Mouse (Mus musculus): ENCODE measurements around the gene Dlgap3. TPM values are rescaled to one million over a fixed set of nuclear protein-coding genes. Genes with fewer than 3 reads are reported as not detected.

The Dlgap3 gene
- polyA plus RNA-seq, 1 experiment from 2014 or later, result 2.0 TPM

GRCm38 (mm10) chr4:127167096-127167495 is 1.9 kb upstream of the Dlgap3 start:
- 66% methylated on average over 5 of the region's 5 CpGs for WGBS
- H3K4me1 ChIP-seq, result peaks cover 23% of the 10 kb centered on the region
- H3K27ac ChIP-seq (replicated peaks), result no peak overlapping the region
- H3K9ac ChIP-seq, result no peak overlapping the region
- no peak for ATAC-seq (ENCODE audit: insufficient number of reproducible peaks, low FRiP score, low TSS enrichment, low read depth)
- peaks cover 58% of the 10 kb centered on the region for H3K27me3 ChIP-seq
- no peak overlapping the region for H3K4me2 ChIP-seq (replicated peaks)
- no peak overlapping the region for H3K4me3 ChIP-seq (replicated peaks)
- H3K9me3 ChIP-seq (replicated peaks), result no peaks in the 10 kb centered on the region
- no peaks in the 10 kb centered on the region for H3K36me3 ChIP-seq

DNA sequence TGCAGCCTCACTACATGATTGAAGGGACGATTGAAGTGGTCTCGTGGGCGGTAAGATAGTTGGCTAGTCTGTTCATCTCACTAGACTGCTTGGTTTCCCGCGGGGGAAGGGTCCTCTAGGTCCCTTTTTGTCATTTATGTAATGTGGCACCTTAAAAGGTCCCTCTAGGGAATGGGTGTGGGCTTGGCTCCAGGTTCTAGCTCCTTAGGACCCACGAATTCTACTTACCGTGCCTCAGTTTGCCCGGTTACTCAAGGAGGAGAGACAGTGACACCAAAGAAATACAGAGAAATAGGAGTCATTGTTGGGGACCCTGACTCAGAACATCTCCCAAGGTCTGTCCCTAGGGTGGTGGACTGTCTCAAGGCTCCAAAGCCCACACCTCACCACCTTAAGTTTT is 1.3 kb upstream of the Dlgap3 start:
- no peak for ATAC-seq (ENCODE audit: insufficient number of reproducible peaks, low FRiP score, low TSS enrichment, low read depth)
- Histone ChIP-seq H3K4me2 (replicated peaks) (peak overlapping the region; percentile 97), H3K27me3 (peaks cover 64% of the 10 kb centered on the region)

DNA sequence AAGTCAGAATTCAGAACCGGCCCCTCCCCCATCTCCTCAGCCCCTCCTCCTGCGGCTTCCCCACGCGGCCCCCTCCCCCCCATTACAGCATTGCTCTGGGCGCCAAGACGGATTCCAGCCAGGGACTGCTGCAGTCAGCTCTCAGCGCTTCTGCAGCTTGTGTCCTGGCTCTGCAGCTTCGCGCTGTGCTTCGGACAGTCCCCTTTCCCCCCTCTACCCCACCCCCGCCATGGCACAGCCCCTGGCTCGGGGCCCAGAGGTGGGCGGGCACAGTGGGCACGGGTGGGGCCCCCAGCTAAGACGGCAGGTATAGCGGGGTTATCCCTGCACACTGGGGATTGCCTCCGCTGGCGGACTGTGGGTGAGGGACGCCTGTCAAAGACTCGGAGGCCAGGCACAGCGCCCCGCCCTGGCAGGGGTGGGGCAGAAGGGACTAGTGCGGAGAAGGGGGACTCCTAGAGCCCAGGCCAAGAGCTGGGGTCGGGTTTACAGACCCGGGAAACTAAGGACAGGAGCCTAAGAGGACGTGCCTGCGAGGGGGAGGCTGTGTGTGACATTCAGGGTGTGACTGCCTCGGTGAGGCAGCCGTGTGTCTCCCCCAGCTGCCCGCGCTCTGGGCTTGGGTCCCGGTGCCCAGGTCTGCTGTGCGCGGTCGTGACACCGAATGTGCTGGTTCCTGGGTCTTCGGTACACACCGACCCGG is 642 bp upstream of the Dlgap3 start:
- Histone ChIP-seq H3K27me3 (peaks cover 70% of the 10 kb centered on the region), H3K4me2 (replicated peaks) (peak overlapping the region; percentile 97), H3K4me1 (peaks cover 26% of the 10 kb centered on the region), H3K27ac (replicated peaks) (no peak overlapping the region), H3K36me3 (no peaks in the 10 kb centered on the region), H3K9me3 (replicated peaks) (no peaks in the 10 kb centered on the region), H3K9ac (peak overlapping the region; percentile 15; the same call in 1 of the 2 replicates), H3K4me3 (replicated peaks) (peak overlapping the region; percentile 60)
- under 1% methylated on average over 39 of the region's 39 CpGs for WGBS
- ATAC-seq (ENCODE audit: insufficient number of reproducible peaks, low FRiP score, low TSS enrichment, low read depth), result peak; percentile 62

More for the DNA sequence above, 1.3 kb upstream of the Dlgap3 start:
- peak overlapping the region; percentile 60 for H3K4me3 ChIP-seq (replicated peaks)
- peaks cover 23% of the 10 kb centered on the region for H3K4me1 ChIP-seq
- H3K9ac ChIP-seq, result no peak overlapping the region
- 15% methylated on average over 8 of the region's 8 CpGs for WGBS
- H3K9me3 ChIP-seq (replicated peaks), result no peaks in the 10 kb centered on the region
- no peaks in the 10 kb centered on the region for H3K36me3 ChIP-seq
- no peak overlapping the region for H3K27ac ChIP-seq (replicated peaks)

- peaks cover 27% of the 10 kb centered on the region for H3K4me1 ChIP-seq
- H3K4me3 ChIP-seq (replicated peaks), result peak overlapping the region; percentile 60
- ATAC-seq (ENCODE audit: insufficient number of reproducible peaks, low FRiP score, low TSS enrichment, low read depth), result peak; percentile 15
- peaks cover 64% of the 10 kb centered on the region for H3K27me3 ChIP-seq
- H3K36me3 ChIP-seq, result no peaks in the 10 kb centered on the region
- H3K27ac ChIP-seq (replicated peaks), result no peak overlapping the region
- H3K4me2 ChIP-seq (replicated peaks), result peak overlapping the region; percentile 97
- H3K9ac ChIP-seq, result peak overlapping the region; percentile 15
- WGBS, result 2% methylated on average over 48 of the region's 51 CpGs
- no peaks in the 10 kb centered on the region for H3K9me3 ChIP-seq (replicated peaks)
Observed at GRCm38 (mm10) chr4:127169346-127170221, 580 bp downstream of the Dlgap3 start.

DNA sequence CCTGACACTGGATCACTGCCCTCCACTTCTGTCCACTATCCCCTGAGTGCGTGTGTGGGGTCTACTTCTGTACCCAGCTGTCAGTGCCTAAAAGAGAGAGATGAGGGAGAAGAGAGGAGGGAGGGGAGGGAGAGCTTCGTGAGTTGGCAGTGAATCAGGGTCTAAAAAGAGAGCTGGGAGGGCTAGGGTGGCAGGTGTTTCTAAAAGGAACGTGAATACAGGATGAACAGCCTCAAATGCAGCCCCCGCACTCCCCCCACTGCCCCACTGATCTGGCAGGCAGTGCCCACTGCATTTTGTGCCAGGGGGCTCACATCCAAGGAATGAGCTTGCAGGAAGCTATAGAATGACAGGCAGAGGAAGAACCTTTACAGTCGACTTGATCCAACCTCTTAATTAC is 1.9 kb downstream of the Dlgap3 start:
- 41% methylated on average over 5 of the region's 5 CpGs for WGBS
- Histone ChIP-seq H3K4me2 (replicated peaks) (no peak overlapping the region), H3K9me3 (replicated peaks) (no peaks in the 10 kb centered on the region), H3K9ac (no peak overlapping the region), H3K36me3 (no peaks in the 10 kb centered on the region), H3K4me1 (peaks cover 27% of the 10 kb centered on the region), H3K4me3 (replicated peaks) (no peak overlapping the region), H3K27me3 (peaks cover 64% of the 10 kb centered on the region), H3K27ac (replicated peaks) (no peak overlapping the region)
- no peak for ATAC-seq (ENCODE audit: insufficient number of reproducible peaks, low FRiP score, low TSS enrichment, low read depth)

DNA sequence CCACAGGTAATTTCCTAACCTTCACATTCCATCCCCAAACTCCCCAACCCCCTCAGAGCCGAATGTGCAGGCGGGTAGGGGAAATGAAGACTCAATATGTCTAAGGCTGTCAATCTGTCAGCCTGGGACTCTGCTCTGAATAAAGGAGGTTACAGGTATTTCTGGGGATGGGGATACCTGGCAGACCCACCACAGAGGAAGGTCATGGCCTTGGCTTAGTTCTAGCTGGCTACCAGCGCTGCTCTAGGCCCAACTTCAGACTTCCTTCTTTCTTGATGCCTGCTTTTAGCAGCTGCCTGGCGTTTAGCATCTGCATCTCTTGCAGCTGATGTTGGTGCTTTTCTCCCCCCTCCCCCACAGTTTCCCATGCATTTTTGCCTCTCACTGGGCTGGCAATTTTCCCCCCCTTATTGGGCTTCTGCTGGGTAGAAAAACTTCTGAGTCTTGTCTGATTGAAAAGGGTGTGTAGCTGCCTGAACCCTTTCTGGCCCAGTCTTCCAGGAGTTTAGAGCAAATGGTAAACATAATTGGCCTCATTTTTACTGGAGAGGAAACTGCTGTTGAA is 2.4 kb downstream of the Dlgap3 start:
- ATAC-seq (ENCODE audit: insufficient number of reproducible peaks, low FRiP score, low TSS enrichment, low read depth), result no peak
- H3K36me3 ChIP-seq, result no peaks in the 10 kb centered on the region
- no peak overlapping the region for H3K9ac ChIP-seq
- WGBS, result 35% methylated on average over 4 of the region's 4 CpGs
- H3K4me1 ChIP-seq, result peaks cover 27% of the 10 kb centered on the region
- H3K27ac ChIP-seq (replicated peaks), result no peak overlapping the region
- no peak overlapping the region for H3K4me2 ChIP-seq (replicated peaks)
- H3K4me3 ChIP-seq (replicated peaks), result no peak overlapping the region
- H3K27me3 ChIP-seq, result peaks cover 64% of the 10 kb centered on the region
- no peaks in the 10 kb centered on the region for H3K9me3 ChIP-seq (replicated peaks)

DNA sequence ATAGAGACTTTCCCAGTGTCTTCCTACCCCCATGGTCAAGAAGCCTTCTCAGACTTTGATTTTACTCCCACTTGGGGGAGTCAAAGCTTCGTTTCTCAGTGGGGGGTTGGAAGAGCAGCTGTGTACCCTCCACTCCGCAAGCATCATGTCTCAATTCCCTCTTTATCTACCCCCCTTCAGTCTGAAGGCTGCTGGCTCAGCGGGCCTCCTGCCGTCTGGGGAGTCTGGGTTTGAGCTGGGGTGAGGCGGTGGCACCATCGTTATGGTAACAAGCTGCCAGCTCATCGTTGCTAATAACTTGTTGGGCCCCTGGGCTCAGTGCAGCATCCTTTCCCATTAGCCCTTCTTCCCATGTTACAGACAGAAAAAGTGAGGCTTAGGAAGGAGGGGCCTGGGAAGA is 3.1 kb downstream of the Dlgap3 start:
- peaks cover 27% of the 10 kb centered on the region for H3K4me1 ChIP-seq
- no peak for ATAC-seq (ENCODE audit: insufficient number of reproducible peaks, low FRiP score, low TSS enrichment, low read depth)
- no peaks in the 10 kb centered on the region for H3K9me3 ChIP-seq (replicated peaks)
- H3K4me2 ChIP-seq (replicated peaks), result no peak overlapping the region
- no peak overlapping the region for H3K27ac ChIP-seq (replicated peaks)
- H3K36me3 ChIP-seq, result no peaks in the 10 kb centered on the region
- no peak overlapping the region for H3K4me3 ChIP-seq (replicated peaks)
- H3K9ac ChIP-seq, result no peak overlapping the region
- WGBS, result 19% methylated on average over 7 of the region's 7 CpGs
- peaks cover 59% of the 10 kb centered on the region for H3K27me3 ChIP-seq

- Histone ChIP-seq H3K9me3 (replicated peaks) (no peaks in the 10 kb centered on the region), H3K9ac (no peak overlapping the region), H3K36me3 (no peaks in the 10 kb centered on the region), H3K27ac (replicated peaks) (no peak overlapping the region), H3K4me1 (peaks cover 26% of the 10 kb centered on the region), H3K4me2 (replicated peaks) (no peak overlapping the region), H3K4me3 (replicated peaks) (no peak overlapping the region), H3K27me3 (peaks cover 54% of the 10 kb centered on the region)
- WGBS, result 71% methylated on average over 4 of the region's 4 CpGs
- ATAC-seq (ENCODE audit: insufficient number of reproducible peaks, low FRiP score, low TSS enrichment, low read depth), result no peak
Observed at GRCm38 (mm10) chr4:127172614-127173013, 3.6 kb downstream of the Dlgap3 start.

DNA sequence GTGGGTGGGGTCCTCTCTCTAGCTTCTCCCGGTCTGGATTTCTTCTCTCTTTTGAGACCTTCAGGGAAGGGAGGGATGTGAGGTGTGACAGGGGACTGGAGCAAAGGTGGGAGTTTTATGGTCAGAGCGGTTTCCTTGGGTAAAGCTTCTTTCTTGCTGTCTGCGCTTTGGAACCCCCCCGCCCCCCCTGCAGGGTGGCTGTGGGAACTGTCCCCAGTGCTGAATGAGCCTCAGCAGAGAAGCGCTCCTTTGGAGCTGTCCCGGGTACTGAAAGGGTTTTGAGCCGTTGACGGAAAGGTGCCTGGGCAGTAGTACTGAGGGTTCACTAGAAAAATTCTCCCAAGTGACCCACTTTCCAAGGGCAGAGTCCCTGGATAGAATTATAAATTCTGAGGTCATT is 4.5 kb downstream of the Dlgap3 start:
- ATAC-seq (ENCODE audit: insufficient number of reproducible peaks, low FRiP score, low TSS enrichment, low read depth), result no peak
- Histone ChIP-seq H3K9ac (no peak overlapping the region), H3K4me2 (replicated peaks) (no peak overlapping the region), H3K9me3 (replicated peaks) (no peaks in the 10 kb centered on the region), H3K4me3 (replicated peaks) (no peak overlapping the region), H3K27me3 (peaks cover 46% of the 10 kb centered on the region), H3K36me3 (no peaks in the 10 kb centered on the region), H3K27ac (replicated peaks) (no peak overlapping the region), H3K4me1 (peaks cover 18% of the 10 kb centered on the region)
- WGBS, result 2% methylated on average over 8 of the region's 8 CpGs

- no peak overlapping the region for H3K9ac ChIP-seq
- H3K36me3 ChIP-seq, result no peaks in the 10 kb centered on the region
- no peak overlapping the region for H3K4me2 ChIP-seq (replicated peaks)
- ATAC-seq (ENCODE audit: insufficient number of reproducible peaks, low FRiP score, low TSS enrichment, low read depth), result no peak
- WGBS, result 58% methylated on average over 8 of the region's 8 CpGs
- H3K27ac ChIP-seq (replicated peaks), result no peak overlapping the region
- H3K4me3 ChIP-seq (replicated peaks), result no peak overlapping the region
- no peaks in the 10 kb centered on the region for H3K9me3 ChIP-seq (replicated peaks)
- H3K4me1 ChIP-seq, result peaks cover 10% of the 10 kb centered on the region
- H3K27me3 ChIP-seq, result peaks cover 46% of the 10 kb centered on the region
Observed at GRCm38 (mm10) chr4:127174075-127174899, 5.3 kb downstream of the Dlgap3 start.

- Histone ChIP-seq H3K27me3 (peaks cover 46% of the 10 kb centered on the region), H3K4me2 (replicated peaks) (no peak overlapping the region), H3K4me3 (replicated peaks) (no peak overlapping the region), H3K9ac (no peak overlapping the region), H3K9me3 (replicated peaks) (no peaks in the 10 kb centered on the region), H3K36me3 (no peaks in the 10 kb centered on the region), H3K27ac (replicated peaks) (no peak overlapping the region), H3K4me1 (0 out of 2 replicates have a peak, but pooled peaks cover 4% of the 10 kb centered on the region)
- no peak for ATAC-seq (ENCODE audit: insufficient number of reproducible peaks, low FRiP score, low TSS enrichment, low read depth)
- WGBS, result 62% methylated on average over 4 of the region's 4 CpGs
Observed at GRCm38 (mm10) chr4:127174900-127175278, 5.9 kb downstream of the Dlgap3 start.

Measured in embryonic facial prominence, embryonic 15.5 days (tissue).